Mouse (Mus musculus): Measurements from ENCODE around the gene Cops6. TPM values are rescaled to one million over a fixed set of nuclear protein-coding genes. Genes with fewer than 3 reads are reported as not detected.
A peak's percentile ranks its signal among the peaks of the same experiment; 100 is the strongest.

The Cops6 gene
- polyA plus RNA-seq, 1 experiment from 2014 or later, result 159 TPM

DNA sequence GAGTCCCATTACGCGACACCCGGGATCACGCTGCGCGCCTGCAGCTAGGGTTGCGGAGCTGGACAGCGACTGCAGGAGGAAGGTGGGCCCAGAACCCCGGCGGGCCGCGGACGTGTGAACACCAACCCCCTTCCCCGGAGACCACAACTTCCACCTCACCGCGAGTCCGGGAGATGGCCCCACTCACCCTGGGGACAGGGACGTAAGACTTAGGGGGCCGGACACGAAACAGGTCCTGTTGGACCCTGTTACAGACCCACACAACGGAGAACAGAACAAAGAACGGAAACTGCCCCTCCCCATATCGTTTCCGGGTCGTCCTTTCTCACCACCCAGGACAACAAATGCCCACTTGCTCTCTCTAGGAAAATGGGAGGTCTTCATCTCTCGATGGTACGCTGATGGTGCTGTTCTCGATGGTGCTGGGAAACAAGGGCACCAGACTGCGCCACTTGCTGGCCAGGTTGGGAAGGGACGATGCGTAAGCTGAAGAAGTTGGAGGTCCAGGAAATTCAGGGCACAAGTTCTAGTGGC is 5.4 kb upstream of the Cops6 start, which contains the start of gene Zfp113:
TSS of gene Zfp113 (minus strand) at position 302 of the 534 bp plus-strand sequence.
- Histone ChIP-seq H3K4me3 (replicated peaks) (peak within 1 kb of the TSS; percentile 83), H3K27me3 (no peaks in the 10 kb centered on the region), H3K4me2 (peak within 1 kb of the TSS; percentile 79), H3K4me1 (replicated peaks) (peaks cover 22% of the 10 kb centered on the region), H3K27ac (replicated peaks) (peak within 1 kb of the TSS; percentile 84), H3K36me3 (replicated peaks) (peaks cover 22% of the 10 kb centered on the region), H3K9ac (peak within 1 kb of the TSS; percentile 87), H3K9me3 (replicated peaks) (no peaks in the 10 kb centered on the region)
- peak; percentile 94 for ATAC-seq (ENCODE audit: insufficient read depth)
- WGBS (ENCODE audit: insufficient replicate concordance), result under 1% methylated on average over 31 of the region's 31 CpGs

DNA sequence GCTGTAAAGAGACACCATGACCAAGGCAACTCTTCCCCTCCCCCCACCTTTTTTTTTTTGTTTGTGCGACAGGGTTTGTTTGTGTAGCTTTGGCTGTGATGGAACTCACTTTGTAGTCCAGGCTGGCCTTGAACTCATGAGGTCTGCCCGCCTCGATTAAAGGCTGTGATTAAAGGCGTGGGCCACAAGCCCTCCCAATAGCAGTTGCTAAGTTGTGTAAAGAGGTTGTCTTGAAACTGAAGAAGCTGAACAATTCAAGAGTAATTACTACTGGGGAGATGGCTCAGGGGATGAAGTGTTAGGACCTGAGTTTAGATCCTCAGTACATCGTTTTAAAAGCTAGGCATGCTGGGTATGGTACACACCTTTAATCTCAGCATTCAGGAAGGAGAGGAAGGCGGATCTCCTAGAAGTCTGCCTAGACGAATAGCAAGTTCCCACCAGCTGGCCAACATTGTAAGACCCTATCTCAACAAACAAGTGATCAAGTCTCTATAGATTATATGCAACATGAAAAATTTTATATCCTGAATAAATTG is 578 bp upstream of the Cops6 start:
- 58% methylated on average over 7 of the region's 7 CpGs for WGBS (ENCODE audit: insufficient replicate concordance)
- Histone ChIP-seq H3K4me1 (replicated peaks) (peaks cover 36% of the 10 kb centered on the region), H3K4me2 (peak overlapping the region; percentile 88), H3K9me3 (replicated peaks) (no peaks in the 10 kb centered on the region), H3K4me3 (replicated peaks) (peak overlapping the region; percentile 87), H3K9ac (peak overlapping the region; percentile 81; the same call in 1 of the 2 replicates), H3K36me3 (replicated peaks) (peaks cover 34% of the 10 kb centered on the region), H3K27ac (replicated peaks) (peak overlapping the region; percentile 61), H3K27me3 (no peaks in the 10 kb centered on the region)
- ATAC-seq (ENCODE audit: insufficient read depth), result no peak

DNA sequence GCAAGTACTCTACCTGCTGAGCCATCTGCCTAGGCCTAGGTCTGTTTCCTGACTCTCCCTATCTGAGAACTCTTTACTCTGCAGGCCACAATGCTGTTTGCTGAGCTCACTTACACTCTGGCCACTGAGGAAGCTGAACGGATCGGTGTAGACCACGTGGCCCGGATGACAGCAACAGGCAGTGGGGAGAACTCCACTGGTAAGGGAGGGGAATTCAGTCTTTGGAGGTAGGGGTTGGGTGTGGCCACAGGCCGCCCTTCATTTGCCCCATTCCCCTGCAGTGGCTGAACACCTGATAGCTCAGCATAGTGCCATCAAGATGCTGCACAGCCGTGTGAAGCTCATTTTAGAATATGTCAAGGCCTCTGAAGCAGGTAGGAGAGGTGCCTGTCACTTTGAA is 2.2 kb downstream of the Cops6 start:
- Histone ChIP-seq H3K27ac (replicated peaks) (no peak overlapping the region), H3K27me3 (no peaks in the 10 kb centered on the region), H3K4me2 (no peak overlapping the region), H3K9ac (no peak overlapping the region), H3K36me3 (replicated peaks) (peaks cover 62% of the 10 kb centered on the region), H3K4me3 (replicated peaks) (no peak overlapping the region), H3K9me3 (replicated peaks) (no peaks in the 10 kb centered on the region), H3K4me1 (replicated peaks) (peaks cover 47% of the 10 kb centered on the region)
- no peak for ATAC-seq (ENCODE audit: insufficient read depth)
- 56% methylated on average over 6 of the region's 6 CpGs for WGBS (ENCODE audit: insufficient replicate concordance)

DNA sequence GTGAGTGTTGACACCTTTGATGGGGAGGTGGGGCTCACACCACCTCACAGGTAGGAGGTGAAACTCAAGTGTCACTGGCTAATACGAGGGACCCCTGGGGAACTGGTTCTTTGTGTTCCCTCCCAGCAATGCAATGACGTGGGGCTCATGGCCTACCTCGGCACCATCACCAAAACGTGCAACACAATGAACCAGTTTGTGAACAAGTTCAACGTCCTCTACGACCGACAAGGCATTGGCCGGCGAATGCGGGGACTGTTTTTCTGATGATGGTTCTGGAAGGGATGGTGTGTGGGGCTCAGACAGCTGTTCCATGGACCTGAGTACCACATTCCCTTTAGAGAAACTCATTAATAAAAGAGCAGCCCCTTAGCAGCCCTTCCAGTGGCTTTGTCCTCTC is 2.7 kb downstream of the Cops6 start:
- peaks cover 51% of the 10 kb centered on the region for H3K4me1 ChIP-seq (replicated peaks)

DNA sequence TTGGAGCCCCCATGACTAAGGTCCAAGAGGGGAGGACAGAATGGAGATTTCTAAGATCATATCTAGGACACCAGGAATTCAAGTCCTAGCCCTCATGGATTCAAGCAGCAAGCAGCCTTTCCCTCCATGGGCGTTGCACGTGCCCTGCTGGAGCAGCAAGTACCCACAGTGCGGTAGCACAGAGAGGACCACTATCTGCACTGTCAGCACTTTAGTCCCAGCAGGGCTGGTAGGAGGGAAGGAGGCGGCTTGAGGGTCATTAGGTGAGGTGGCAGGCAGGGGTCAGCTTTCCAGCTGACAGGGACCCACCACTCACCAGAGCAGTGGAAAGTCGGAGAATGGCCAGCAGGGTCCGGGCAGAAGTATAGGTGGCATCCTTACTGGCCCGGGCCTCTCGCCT is 4.7 kb downstream of the Cops6 start:
- Histone ChIP-seq H3K4me1 (replicated peaks) (peaks cover 60% of the 10 kb centered on the region), H3K4me3 (replicated peaks) (no peak overlapping the region), H3K4me2 (no peak overlapping the region), H3K27me3 (no peaks in the 10 kb centered on the region), H3K9ac (no peak overlapping the region), H3K9me3 (replicated peaks) (no peaks in the 10 kb centered on the region), H3K36me3 (replicated peaks) (peaks cover 84% of the 10 kb centered on the region), H3K27ac (replicated peaks) (no peak overlapping the region)
- WGBS (ENCODE audit: insufficient replicate concordance), result 88% methylated on average over 8 of the region's 8 CpGs
- no peak for ATAC-seq (ENCODE audit: insufficient read depth)

More for the DNA sequence above, 2.7 kb downstream of the Cops6 start:
- Histone ChIP-seq H3K27ac (replicated peaks) (no peak overlapping the region), H3K9me3 (replicated peaks) (no peaks in the 10 kb centered on the region), H3K4me3 (replicated peaks) (no peak overlapping the region), H3K4me2 (no peak overlapping the region), H3K9ac (no peak overlapping the region), H3K36me3 (replicated peaks) (peaks cover 67% of the 10 kb centered on the region), H3K27me3 (no peaks in the 10 kb centered on the region)
- 77% methylated on average over 10 of the region's 10 CpGs for WGBS (ENCODE audit: insufficient replicate concordance)
- no peak for ATAC-seq (ENCODE audit: insufficient read depth)

DNA sequence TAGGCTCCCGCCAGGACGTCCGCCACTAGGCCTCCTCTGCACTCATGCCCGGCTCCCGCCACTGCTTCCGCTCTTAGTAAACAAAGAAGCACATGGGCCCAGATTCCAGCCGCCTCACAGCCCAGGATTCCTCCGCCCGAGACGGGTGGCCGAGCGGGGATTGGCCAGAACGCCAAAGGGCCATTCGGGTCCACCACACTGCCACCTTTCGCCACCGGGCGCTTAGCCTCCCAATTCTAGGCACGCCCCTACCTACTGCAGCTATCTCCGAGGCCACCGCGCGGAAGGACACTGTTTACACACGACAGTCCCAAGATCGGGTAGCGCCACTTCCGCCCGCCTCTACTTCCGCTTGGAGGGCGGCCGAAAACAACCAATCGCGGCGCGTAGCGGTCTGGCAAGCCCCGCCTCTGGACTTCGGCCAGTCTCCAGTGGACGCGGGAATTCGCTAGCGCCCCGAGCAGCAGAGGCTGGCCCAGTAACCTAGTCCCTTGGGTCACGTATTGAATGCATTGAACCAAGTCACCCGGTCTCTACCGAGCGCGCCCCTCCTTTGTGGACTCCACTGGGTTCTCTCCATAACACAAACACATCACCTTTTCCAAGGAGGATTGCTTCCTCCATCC is 10.2 kb downstream of the Cops6 start:
- under 1% methylated on average over 47 of the region's 47 CpGs for WGBS (ENCODE audit: insufficient replicate concordance)
- peak overlapping the region; percentile 85 for H3K9ac ChIP-seq
- no peaks in the 10 kb centered on the region for H3K27me3 ChIP-seq
- peak overlapping the region; percentile 93 for H3K4me3 ChIP-seq (replicated peaks)
- H3K27ac ChIP-seq (replicated peaks), result peak overlapping the region; percentile 96
- peak; percentile 85 for ATAC-seq (ENCODE audit: insufficient read depth)
- peaks cover 66% of the 10 kb centered on the region for H3K36me3 ChIP-seq (replicated peaks)
- peak overlapping the region; percentile 87 for H3K4me2 ChIP-seq
- H3K4me1 ChIP-seq (replicated peaks), result peaks cover 49% of the 10 kb centered on the region
- no peaks in the 10 kb centered on the region for H3K9me3 ChIP-seq (replicated peaks)

DNA sequence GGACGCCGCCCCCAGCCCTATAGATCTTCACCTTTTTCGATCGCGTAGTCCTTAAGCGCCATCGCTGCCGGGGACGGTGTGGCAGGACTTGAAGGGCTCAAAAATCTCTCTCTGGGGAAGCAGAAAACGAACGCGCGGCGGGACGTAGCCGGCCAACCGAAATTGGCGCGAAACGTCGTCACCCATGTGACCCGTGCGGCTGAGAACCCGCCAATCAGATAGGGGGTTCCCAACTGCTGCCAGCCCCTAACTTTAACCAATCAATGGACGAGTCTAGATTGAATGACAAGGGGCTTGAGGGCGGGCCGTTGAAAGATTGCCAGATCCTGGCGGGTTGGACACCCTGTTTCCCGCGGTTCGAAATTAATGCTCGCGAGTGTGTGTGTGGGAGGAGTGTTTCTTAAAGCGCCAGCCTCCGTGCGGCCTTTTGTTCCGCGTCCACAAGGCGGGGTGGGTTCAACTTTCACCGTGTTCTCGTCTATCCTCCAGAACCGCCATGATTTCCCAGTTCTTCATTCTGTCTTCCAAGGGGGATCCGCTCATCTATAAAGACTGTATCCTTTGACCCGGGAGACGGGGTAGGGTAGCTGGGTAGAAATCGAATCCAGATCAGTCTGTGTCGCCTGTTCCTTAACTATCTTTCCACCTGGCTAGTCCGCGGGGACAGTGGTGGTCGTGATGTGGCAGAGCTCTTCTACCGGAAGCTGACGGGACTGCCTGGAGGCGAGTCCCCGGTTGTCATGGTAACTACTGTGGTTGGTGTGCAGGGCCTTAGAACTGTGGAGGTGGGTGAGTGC is 11.0 kb downstream of the Cops6 start, which contains the start of the genes Ap4m1 and Mcm7:
TSS of gene Ap4m1 (plus strand) at position 308 of the 797 bp plus-strand sequence.
TSS of gene Mcm7 (minus strand) at position 728 of the 797 bp plus-strand sequence.
- Histone ChIP-seq H3K9me3 (replicated peaks) (no peaks in the 10 kb centered on the region), H3K36me3 (replicated peaks) (peaks cover 65% of the 10 kb centered on the region), H3K4me2 (peak within 1 kb of the TSS; percentile 87), H3K27me3 (no peaks in the 10 kb centered on the region), H3K9ac (peak within 1 kb of the TSS; percentile 85), H3K4me3 (replicated peaks) (peak within 1 kb of the TSS; percentile 93), H3K27ac (replicated peaks) (peak within 1 kb of the TSS; percentile 96), H3K4me1 (replicated peaks) (peaks cover 49% of the 10 kb centered on the region)
- under 1% methylated on average over 54 of the region's 54 CpGs for WGBS (ENCODE audit: insufficient replicate concordance)
- ATAC-seq (ENCODE audit: insufficient read depth), result peak; percentile 86

DNA sequence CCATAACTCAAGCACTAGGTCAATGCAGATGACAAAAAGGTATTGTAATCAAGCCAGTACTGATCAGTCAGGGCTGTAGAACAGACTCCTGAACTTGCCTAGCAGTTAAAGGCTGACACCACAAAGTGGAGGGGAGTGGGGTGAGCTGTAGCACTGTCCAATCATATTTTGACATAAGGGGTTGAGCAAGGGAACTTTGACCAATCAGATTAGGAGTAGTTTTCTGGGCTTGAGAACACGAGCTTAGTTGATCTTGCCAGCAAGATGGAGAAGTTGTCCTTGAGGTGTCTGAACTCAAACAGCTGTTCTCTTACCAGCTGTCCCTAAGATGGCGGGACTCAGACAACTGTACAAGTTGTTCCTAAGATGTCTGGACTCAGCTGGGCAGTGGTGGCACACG is 12.3 kb downstream of the Cops6 start:
- Histone ChIP-seq H3K9ac (peak overlapping the region; percentile 85; the same call in 1 of the 2 replicates), H3K36me3 (replicated peaks) (peaks cover 65% of the 10 kb centered on the region), H3K27me3 (no peaks in the 10 kb centered on the region), H3K4me3 (replicated peaks) (no peak overlapping the region; the same call in 1 of the 2 replicates), H3K4me1 (replicated peaks) (peaks cover 37% of the 10 kb centered on the region), H3K9me3 (replicated peaks) (no peaks in the 10 kb centered on the region), H3K4me2 (peak overlapping the region; percentile 87), H3K27ac (replicated peaks) (peak overlapping the region; percentile 96)
- WGBS (ENCODE audit: insufficient replicate concordance), result 55% methylated on average over 3 of the region's 3 CpGs
- no peak for ATAC-seq (ENCODE audit: insufficient read depth)

DNA sequence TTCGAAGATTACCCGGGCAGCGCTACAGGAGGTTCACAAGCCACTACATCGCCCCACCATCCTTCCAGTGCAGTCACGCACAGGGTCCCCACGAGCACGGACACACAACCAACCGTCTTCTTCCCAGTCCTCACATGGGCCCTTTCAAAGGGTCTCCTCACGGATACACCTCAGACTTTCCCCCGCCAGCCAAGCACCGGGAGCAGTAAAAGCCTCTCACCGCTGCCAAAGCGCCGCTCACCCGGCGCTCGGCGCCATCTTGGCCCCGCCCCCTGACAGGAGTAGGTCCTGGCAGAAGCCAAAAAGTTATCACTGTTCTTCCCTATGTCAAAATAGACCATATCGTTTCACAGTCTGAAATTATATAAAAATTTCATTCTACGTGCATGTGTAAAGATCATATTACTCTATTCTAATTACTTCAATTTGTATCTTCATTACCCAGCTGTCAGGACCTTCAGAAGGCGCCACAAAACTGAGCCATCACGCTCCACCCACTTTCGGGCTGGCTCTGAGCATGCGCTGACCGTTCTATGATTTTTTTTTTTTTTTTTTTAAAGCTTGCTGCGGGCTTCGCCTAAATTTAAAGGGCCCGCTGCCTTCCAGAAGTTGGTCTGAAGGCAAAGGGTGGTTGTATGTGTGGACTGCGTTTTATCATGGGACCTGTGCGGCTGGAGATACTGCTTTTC is 26.2 kb downstream of the Cops6 start, which contains the start of the genes Taf6 and Cnpy4:
TSS of gene Taf6 (minus strand) at position 502 of the 689 bp plus-strand sequence.
TSS of gene Cnpy4 (plus strand) at position 536 of the 689 bp plus-strand sequence.
- peak within 1 kb of the TSS; percentile 79 for H3K4me3 ChIP-seq (replicated peaks)
- peaks cover 32% of the 10 kb centered on the region for H3K4me1 ChIP-seq (replicated peaks)
- ATAC-seq (ENCODE audit: insufficient read depth), result peak; percentile 84
- peak within 1 kb of the TSS; percentile 83 for H3K4me2 ChIP-seq
- no peaks in the 10 kb centered on the region for H3K27me3 ChIP-seq
- WGBS (ENCODE audit: insufficient replicate concordance), result under 1% methylated on average over 31 of the region's 31 CpGs
- peak within 1 kb of the TSS; percentile 82 for H3K27ac ChIP-seq (replicated peaks)
- peak within 1 kb of the TSS; percentile 84 for H3K9ac ChIP-seq
- H3K9me3 ChIP-seq (replicated peaks), result no peaks in the 10 kb centered on the region
- H3K36me3 ChIP-seq (replicated peaks), result peaks cover 26% of the 10 kb centered on the region

DNA sequence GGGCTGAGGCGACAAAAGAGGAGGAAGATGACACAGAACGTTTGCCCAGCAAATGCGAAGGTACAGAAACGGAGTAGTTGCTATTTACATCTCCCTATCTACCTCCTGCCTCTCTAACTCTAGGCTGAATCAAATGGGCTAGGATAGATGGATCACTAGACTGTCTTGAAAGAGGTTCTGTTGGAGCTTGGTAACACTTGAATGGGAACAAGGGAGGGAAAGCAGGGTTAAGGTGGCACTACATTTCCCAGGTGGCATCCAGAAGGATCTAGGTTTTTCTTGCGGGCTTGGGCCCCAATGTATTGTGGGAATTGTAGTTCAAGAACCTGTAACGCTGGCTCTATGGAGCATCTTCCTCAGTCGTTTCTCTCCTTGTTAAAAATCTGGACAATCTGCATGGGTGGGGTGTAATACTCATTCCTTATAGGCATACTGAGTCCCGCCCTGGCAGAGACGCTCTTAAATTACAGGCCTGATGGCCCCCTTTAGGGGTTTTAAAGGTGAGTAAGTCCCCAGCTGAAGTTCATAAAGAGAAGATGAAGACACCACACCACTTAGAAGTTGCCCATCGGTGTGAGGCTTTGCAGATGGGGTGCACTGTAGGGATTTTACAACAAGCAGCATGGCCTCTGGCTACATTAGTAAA is 26.9 kb downstream of the Cops6 start:
- peak overlapping the region; percentile 83 for H3K4me2 ChIP-seq
- ATAC-seq (ENCODE audit: insufficient read depth), result peak; percentile 83
- H3K27me3 ChIP-seq, result no peaks in the 10 kb centered on the region
- 0% methylated on average over 10 of the region's 10 CpGs for WGBS (ENCODE audit: insufficient replicate concordance)
- peak overlapping the region; percentile 79 for H3K4me3 ChIP-seq (replicated peaks)
- H3K27ac ChIP-seq (replicated peaks), result peak overlapping the region; percentile 82
- H3K36me3 ChIP-seq (replicated peaks), result peaks cover 25% of the 10 kb centered on the region
- H3K9me3 ChIP-seq (replicated peaks), result no peaks in the 10 kb centered on the region
- peaks cover 32% of the 10 kb centered on the region for H3K4me1 ChIP-seq (replicated peaks)
- H3K9ac ChIP-seq, result peak overlapping the region; percentile 72

Measured in liver, embryonic 15.5 days (tissue).